Mouse (Mus musculus) forebrain, postnatal 0 days (tissue): ENCODE measurements around the gene Gm37240. TPM values are rescaled to one million over a fixed set of nuclear protein-coding genes. Genes with fewer than 3 reads are reported as not detected.

Source experiments
- ATAC-seq: fragments of 200-750 bp; cut with Nextera tagmentation; 2 replicates; pipeline ENCODE4 v1.8.0; 2017; ENCODE audit warnings: mild to moderate bottlenecking, moderate library complexity
- DNase-seq: peaks from one replicate; pipeline ENCODE4 v3.0.0-alpha.2; 2015
- H3K27ac ChIP-seq: fragments of 300-500 bp; sonication (generic); 2 replicates; pipeline ENCODE4 v1.5.1; 2014; ENCODE audit warnings: low read depth, mild to moderate bottlenecking, antibody characterized with exemption, low read length, moderate library complexity, mixed read lengths
- H3K27me3 ChIP-seq: fragments of 300-500 bp; sonication (generic); 2 replicates; pipeline ENCODE4 v1.6.1; 2014; ENCODE audit warnings: mild to moderate bottlenecking, low read length, mixed read lengths; ENCODE audit not compliant: insufficient read depth
- H3K36me3 ChIP-seq: fragments of 300-500 bp; sonication (generic); 2 replicates; pipeline ENCODE4 v1.6.1; 2014; ENCODE audit warnings: mild to moderate bottlenecking, moderate library complexity; ENCODE audit not compliant: insufficient read depth
- H3K4me1 ChIP-seq: fragments of 300-500 bp; sonication (generic); 2 replicates; pipeline ENCODE4 v1.6.1; 2014; ENCODE audit warnings: antibody characterized with exemption; ENCODE audit not compliant: insufficient read depth
- H3K4me2 ChIP-seq: fragments of 300-500 bp; sonication (generic); 2 replicates; pipeline ENCODE4 v1.6.1; 2014; ENCODE audit warnings: low read depth, mild to moderate bottlenecking, moderate library complexity
- H3K4me3 ChIP-seq: fragments of 300-500 bp; sonication (generic); 2 replicates; pipeline ENCODE4 v1.5.1; 2014; ENCODE audit warnings: low read depth, low read length, mixed read lengths
- H3K9ac ChIP-seq: fragments of 300-500 bp; sonication (generic); 2 replicates; pipeline ENCODE4 v1.6.1; 2014; ENCODE audit warnings: mild to moderate bottlenecking
- H3K9me3 ChIP-seq: fragments of 300-500 bp; sonication (generic); 2 replicates; pipeline ENCODE4 v1.6.1; 2016; ENCODE audit warnings: low read length
- CTCF ChIP-seq: sonication (generic); IDR thresholded peaks from 2 replicates; pipeline ENCODE4 v1.5.1; 2016; ENCODE audit warnings: antibody characterized with exemption, control low read depth, low read depth
- WGBS: fragments of 180-500 bp; shearing (Covaris S2); extraction: QIAGEN DNeasy Blood & Tissue Kit; methylation state at CpG from one replicate; pipeline ENCODE4 v1.1.7; 2014; 5-methylcytosine and 5-hydroxymethylcytosine counted together
- polyA plus RNA-seq: library from polyadenylated mRNA; unstranded; fragments of >200 nt; fragmentation: Nextera tagmentation; extraction: Ambion mirVana; gene quantifications from 2 replicates; pipeline ENCODE4 v1.2.1, GENCODE M21; 2015
- total RNA-seq: library from RNA; depleted of rRNA; stranded (reverse); fragments of >200 nt; gene quantifications from 2 replicates; pipeline ENCODE4 v1.2.3, GENCODE M21; 2014

Gene Gm37240
- total and polyA plus RNA-seq, 2 experiments from 2014 or later: 0.67 to 1.2 TPM

DNA sequence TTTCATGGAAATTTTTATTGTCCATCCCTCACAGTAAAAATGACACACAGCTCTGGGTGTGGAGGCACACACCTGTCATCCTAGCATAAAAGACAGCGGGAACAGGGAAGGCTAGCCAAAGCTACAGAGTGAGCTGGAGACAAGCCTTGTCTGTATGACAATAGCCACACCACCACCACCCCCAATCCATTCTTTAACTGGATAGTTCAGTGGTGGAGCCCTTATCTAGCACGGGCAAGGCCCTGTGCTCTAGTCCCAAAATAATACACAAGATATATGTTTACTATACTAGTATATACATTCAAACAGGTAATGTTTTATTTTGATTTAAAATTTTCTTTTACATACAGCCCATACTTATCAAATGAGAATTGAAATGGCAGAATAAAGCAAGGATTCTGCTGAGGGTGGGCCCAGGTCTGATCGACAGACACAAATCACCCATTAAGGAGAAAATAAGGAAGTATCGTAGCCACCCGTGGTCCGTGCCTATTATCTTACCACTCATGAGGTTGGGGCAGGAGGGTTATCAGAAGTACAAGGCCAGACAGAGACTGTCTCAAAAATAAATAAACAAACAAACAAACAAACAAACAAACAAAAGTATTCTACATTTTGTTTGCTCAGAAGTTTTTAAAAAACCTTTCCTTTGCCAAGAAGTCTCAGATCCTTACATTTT, 1421.4 kb downstream of the Gm37240 start:
- Histone ChIP-seq H3K27me3 (no peaks in the 10 kb centered on the region), H3K36me3 (no peaks in the 10 kb centered on the region), H3K4me1 (no peaks in the 10 kb centered on the region), H3K4me2 (no peak overlapping the region), H3K27ac (no peak overlapping the region), H3K9me3 (no peaks in the 10 kb centered on the region), H3K9ac (no peak overlapping the region), H3K4me3 (no peak overlapping the region)
- DNase-seq (no peak), ATAC-seq (no peak)
- WGBS: 77% methylated on average over 6 of the region's 6 CpGs
- no peak for TF ChIP-seq CTCF

DNA sequence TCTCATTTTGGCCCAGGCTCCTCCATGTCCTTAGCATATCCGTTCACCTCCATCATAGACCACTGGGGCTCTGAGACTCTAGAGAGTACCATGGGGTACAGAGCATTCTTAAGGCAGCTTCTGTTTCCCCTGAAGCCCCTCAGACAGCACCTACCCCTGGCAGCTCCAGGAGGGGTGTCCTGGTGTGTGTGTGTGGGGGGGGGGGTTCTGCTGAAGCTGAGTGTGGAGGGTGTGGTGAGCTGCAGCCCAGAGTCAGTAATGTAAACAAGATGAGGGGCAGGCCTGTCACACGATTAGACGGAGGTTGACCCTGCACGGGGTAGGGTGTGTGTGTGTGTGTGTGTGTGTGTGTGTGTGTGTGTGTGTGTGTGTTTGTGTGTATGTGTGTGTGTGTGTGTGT, 1425.6 kb downstream of the Gm37240 start:
- Histone ChIP-seq H3K27me3 (no peaks in the 10 kb centered on the region), H3K4me3 (no peak overlapping the region), H3K4me2 (no peak overlapping the region), H3K4me1 (no peaks in the 10 kb centered on the region), H3K9me3 (no peaks in the 10 kb centered on the region), H3K27ac (no peak overlapping the region), H3K9ac (no peak overlapping the region), H3K36me3 (no peaks in the 10 kb centered on the region)
- no peak for TF ChIP-seq CTCF
- no peak for ATAC-seq
- no peak for DNase-seq
- WGBS: 41% methylated on average over 4 of the region's 4 CpGs

DNA sequence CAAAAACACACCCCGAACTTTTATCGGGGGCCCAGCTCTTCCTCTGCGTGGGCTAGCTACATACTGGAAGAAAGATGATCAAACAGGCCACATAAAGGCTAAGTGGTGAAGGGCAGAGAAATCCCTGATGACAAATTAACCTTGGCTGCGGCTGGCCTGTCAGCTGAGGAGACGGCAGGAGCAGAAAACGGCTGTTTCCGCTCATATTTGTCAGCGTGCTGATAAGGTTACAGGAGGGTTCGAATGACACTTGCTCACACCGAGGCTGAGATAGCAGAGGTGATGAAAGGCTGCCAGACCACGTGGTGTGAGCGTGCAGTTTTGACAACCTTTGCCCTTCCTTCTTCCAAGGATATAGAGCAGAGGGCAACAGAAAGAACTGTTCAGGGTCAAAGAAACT, 1426.4 kb downstream of the Gm37240 start:
- H3K9me3 ChIP-seq: no peaks in the 10 kb centered on the region
- no peaks in the 10 kb centered on the region for H3K36me3 ChIP-seq
- H3K9ac ChIP-seq: no peak overlapping the region
- DNase-seq (no peak), ATAC-seq (no peak)
- no peak for TF ChIP-seq CTCF
- WGBS: 54% methylated on average over 12 of the region's 12 CpGs
- H3K27me3 ChIP-seq: no peaks in the 10 kb centered on the region
- no peak overlapping the region for H3K4me3 ChIP-seq
- no peaks in the 10 kb centered on the region for H3K4me1 ChIP-seq
- no peak overlapping the region for H3K27ac ChIP-seq
- H3K4me2 ChIP-seq: no peak overlapping the region

DNA sequence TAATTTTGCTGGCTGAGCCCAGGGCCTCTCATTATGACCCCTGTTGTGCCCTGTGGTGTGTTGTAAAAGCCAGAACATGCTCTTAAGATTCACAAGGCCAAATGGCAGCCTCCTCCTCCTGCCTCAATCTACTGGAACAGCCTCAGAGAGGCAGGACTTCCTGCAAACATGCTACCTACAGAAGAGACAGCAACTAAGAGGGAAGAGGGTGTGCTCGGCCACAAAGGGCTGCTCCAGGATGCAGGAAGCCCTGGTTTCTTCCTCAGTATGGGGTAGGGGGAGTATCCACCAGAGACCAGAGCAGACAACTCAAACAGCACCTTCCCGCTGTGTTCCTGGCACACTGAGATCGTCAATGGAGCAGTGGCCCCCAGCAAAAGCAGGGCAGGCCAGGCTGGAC, 1426.8 kb downstream of the Gm37240 start:
- H3K9me3 ChIP-seq: no peaks in the 10 kb centered on the region
- H3K4me1 ChIP-seq: no peaks in the 10 kb centered on the region
- no peak for TF ChIP-seq CTCF
- H3K4me2 ChIP-seq: no peak overlapping the region
- no peaks in the 10 kb centered on the region for H3K27me3 ChIP-seq
- H3K4me3 ChIP-seq: no peak overlapping the region
- DNase-seq (no peak), ATAC-seq (no peak)
- WGBS: 41% methylated on average over 3 of the region's 3 CpGs
- H3K36me3 ChIP-seq: no peaks in the 10 kb centered on the region
- no peak overlapping the region for H3K27ac ChIP-seq
- no peak overlapping the region for H3K9ac ChIP-seq

DNA sequence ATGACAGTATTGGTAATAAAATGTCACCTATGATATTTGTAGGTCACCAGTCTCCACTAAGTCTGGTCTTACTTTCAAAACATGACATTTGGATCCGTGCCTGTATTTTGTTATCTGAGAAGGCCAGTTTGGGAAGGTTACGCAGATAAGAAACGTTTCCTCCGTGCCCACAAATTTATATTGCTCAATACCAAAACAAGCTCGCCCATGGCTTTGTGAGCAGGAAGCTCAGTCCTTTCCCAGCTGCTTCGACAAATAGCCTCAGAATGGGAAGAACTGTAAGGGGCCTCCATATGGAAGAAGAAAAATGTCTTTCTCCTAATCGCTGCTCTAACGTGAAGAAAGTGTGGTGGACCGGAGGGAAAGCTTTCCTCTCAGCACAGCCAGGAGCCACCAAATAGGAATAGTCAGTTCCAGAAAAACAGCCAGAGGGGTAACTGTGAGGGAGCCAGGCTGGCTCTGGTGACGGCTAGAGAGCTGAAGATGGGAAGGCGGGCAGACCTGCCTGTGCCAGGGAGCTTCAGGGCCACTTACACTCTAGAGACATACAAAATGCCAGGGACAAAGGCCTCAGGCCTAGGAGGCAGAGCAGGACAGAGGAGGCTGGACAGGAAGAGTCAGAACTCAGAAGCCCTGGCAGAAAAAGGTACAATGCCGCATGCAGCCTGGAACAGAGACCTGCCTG, 1431.4 kb downstream of the Gm37240 start:
- Histone ChIP-seq H3K27me3 (no peaks in the 10 kb centered on the region), H3K36me3 (no peaks in the 10 kb centered on the region), H3K4me1 (no peaks in the 10 kb centered on the region), H3K4me2 (no peak overlapping the region), H3K4me3 (no peak overlapping the region), H3K27ac (no peak overlapping the region), H3K9ac (no peak overlapping the region), H3K9me3 (no peaks in the 10 kb centered on the region)
- no peak for DNase-seq
- no peak for TF ChIP-seq CTCF
- ATAC-seq: no peak
- WGBS: 80% methylated on average over 12 of the region's 12 CpGs

DNA sequence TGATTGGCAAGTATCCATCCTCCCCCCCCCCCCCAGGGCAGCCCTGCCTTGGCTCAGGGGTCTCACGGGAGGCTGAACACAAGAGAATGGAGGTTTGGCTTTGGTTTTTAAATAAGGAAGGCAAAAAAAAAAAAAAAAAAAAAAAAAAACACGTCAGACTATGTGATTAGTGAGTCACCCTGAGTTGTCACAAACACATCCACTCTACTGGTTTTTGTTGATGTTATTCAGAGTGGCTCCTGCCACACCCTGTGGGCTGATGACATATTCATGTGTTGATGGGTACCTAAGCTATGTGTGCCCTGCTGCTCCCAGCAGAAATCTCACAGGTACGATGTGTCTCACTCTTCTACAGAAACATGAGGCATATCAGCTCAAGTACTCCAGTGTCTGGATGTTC, 1436.7 kb downstream of the Gm37240 start:
- no peak for TF ChIP-seq CTCF
- no peaks in the 10 kb centered on the region for H3K27me3 ChIP-seq
- H3K4me2 ChIP-seq: no peak overlapping the region
- no peaks in the 10 kb centered on the region for H3K36me3 ChIP-seq
- DNase-seq (no peak), ATAC-seq (no peak)
- H3K27ac ChIP-seq: no peak overlapping the region
- 49% methylated on average over 3 of the region's 3 CpGs for WGBS
- no peaks in the 10 kb centered on the region for H3K4me1 ChIP-seq
- no peak overlapping the region for H3K9ac ChIP-seq
- H3K4me3 ChIP-seq: no peak overlapping the region
- no peaks in the 10 kb centered on the region for H3K9me3 ChIP-seq

DNA sequence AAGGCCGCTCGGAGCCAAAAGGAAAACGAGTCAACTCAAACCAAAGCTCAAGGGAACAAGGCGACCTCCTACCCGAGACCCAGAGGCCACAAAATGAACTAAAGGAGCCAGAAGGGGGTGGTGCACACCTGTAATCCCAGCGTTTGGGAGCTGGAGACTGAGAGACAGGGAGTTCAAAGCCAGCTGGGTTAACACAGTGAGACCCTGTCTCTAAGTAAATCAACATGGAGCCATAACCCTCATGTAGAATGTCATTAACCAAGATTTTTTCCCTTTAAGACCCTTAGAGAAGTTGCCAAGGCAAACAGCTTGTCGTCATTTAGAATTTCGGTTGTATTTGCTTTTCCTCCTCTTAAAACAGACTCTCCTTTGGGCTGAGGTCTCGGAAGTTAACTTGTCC, 1438.3 kb downstream of the Gm37240 start:
- WGBS: 82% methylated on average over 9 of the region's 9 CpGs
- Histone ChIP-seq H3K27ac (no peak overlapping the region), H3K9me3 (no peaks in the 10 kb centered on the region), H3K9ac (no peak overlapping the region), H3K4me3 (no peak overlapping the region), H3K27me3 (no peaks in the 10 kb centered on the region), H3K36me3 (peaks cover 4% of the 10 kb centered on the region; the same call in 1 of the 2 replicates), H3K4me2 (no peak overlapping the region), H3K4me1 (no peaks in the 10 kb centered on the region)
- no peak for ATAC-seq
- no peak for DNase-seq
- TF ChIP-seq CTCF: no peak
